Mouse (Mus musculus) neural tube, embryonic 15.5 days (tissue): ENCODE measurements around the gene Prss41. TPM values are rescaled to one million over a fixed set of nuclear protein-coding genes. Genes with fewer than 3 reads are reported as not detected.
"Not testable (repeated sequence)": the region's sequence is repeated elsewhere in the genome, so short reads cannot be mapped to it uniquely, and the experiment has no call there.

ENCODE experiments used
- ATAC-seq: fragments of 200-750 bp; cut with Nextera tagmentation; 2 replicates; pipeline ENCODE4 v1.8.0; 2017; ENCODE audit warnings: mild to moderate bottlenecking, moderate TSS enrichment, moderate library complexity; ENCODE audit not compliant: low FRiP score
- H3K27ac ChIP-seq: fragments of 300-500 bp; sonication (generic); replicated peaks from 2 replicates; pipeline ENCODE4 v1.5.1; 2015; ENCODE audit warnings: mild to moderate bottlenecking, inconsistent platforms
- H3K27me3 ChIP-seq: fragments of 300-500 bp; sonication (generic); replicated peaks from 2 replicates; pipeline ENCODE4 v1.6.1; 2015; ENCODE audit warnings: inconsistent platforms
- H3K36me3 ChIP-seq: fragments of 300-500 bp; sonication (generic); 2 replicates; pipeline ENCODE4 v1.6.1; 2015; ENCODE audit warnings: inconsistent platforms
- H3K4me1 ChIP-seq: fragments of 300-500 bp; sonication (generic); 2 replicates; pipeline ENCODE4 v1.6.1; 2015; ENCODE audit warnings: inconsistent platforms
- H3K4me2 ChIP-seq: fragments of 300-500 bp; sonication (generic); 2 replicates; pipeline ENCODE4 v1.6.1; 2015; ENCODE audit warnings: inconsistent platforms, mild to moderate bottlenecking, moderate library complexity
- H3K4me3 ChIP-seq: fragments of 300-500 bp; sonication (generic); replicated peaks from 2 replicates; pipeline ENCODE4 v1.5.1; 2015; ENCODE audit warnings: mild to moderate bottlenecking, inconsistent platforms
- H3K9ac ChIP-seq: fragments of 300-500 bp; sonication (generic); replicated peaks from 2 replicates; pipeline ENCODE4 v1.6.1; 2015; ENCODE audit warnings: mild to moderate bottlenecking, inconsistent platforms
- H3K9me3 ChIP-seq: fragments of 300-500 bp; sonication (generic); replicated peaks from 2 replicates; pipeline ENCODE4 v1.6.1; 2016; ENCODE audit warnings: inconsistent platforms
- WGBS: fragments of 180-500 bp; shearing (Covaris S2); methylation state at CpG from one replicate; pipeline ENCODE4 v1.1.7; 2015; ENCODE audit warnings: mixed read lengths; 5-methylcytosine and 5-hydroxymethylcytosine counted together
- polyA plus RNA-seq: library from polyadenylated mRNA; unstranded; fragments of >200 nt; fragmentation: Nextera tagmentation; extraction: Ambion mirVana; gene quantifications from 2 replicates; pipeline ENCODE4 v1.2.1, GENCODE M21; 2015

Prss41 gene
- polyA plus RNA-seq = 1.9 and 2.0 TPM in 2 replicates

DNA sequence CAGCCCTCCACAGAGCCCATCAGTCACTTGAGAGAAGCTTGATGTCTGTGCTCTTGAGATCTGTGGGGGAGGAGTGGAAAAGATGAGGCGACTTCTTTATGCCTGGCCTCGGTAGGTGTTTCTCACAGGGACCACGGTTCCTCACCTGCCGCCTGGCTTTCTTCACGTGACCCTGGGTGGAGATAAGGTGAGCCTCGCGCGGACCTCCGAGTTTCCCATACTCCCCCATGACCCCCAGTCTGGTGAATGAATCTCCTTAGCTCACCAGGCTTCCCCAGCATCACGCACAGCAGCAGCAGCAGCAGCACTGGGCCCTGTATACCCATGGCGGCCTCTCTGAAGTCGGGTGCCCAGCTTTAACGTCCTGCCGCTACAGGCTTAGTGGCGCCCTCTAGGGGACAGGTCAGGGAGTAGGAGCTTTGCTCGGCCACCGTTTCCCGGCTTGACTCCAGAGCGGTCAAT is at the start of gene Prss41, which contains the start of gene Prss32:
Gene Prss41 (minus strand): TSS at position 361 of the 462 bp plus-strand sequence.
Gene Prss32 (plus strand): TSS at position 44 of the 462 bp plus-strand sequence.
- Histone ChIP-seq H3K27me3 (0 out of 2 replicates have a peak, but pooled peaks cover 10% of the 10 kb centered on the region), H3K4me1 (peaks cover 3% of the 10 kb centered on the region; the same call in 1 of the 2 replicates), H3K27ac (no peak within 1 kb of the TSS), H3K9ac (no peak within 1 kb of the TSS), H3K9me3 (no peaks in the 10 kb centered on the region), H3K36me3 (no peaks in the 10 kb centered on the region), H3K4me3 (no peak within 1 kb of the TSS), H3K4me2 (peak within 1 kb of the TSS; percentile 34)
- no peak for ATAC-seq
- 19% methylated on average over 19 of the region's 19 CpGs for WGBS

- not testable (repeated sequence) for H3K36me3 ChIP-seq, H3K27me3 ChIP-seq, H3K9ac ChIP-seq, H3K9me3 ChIP-seq, H3K4me3 ChIP-seq, H3K27ac ChIP-seq, H3K4me2 ChIP-seq, H3K4me1 ChIP-seq, ATAC-seq
- 90% methylated on average over 4 of the region's 4 CpGs for WGBS
Measured at GRCm38 (mm10) chr17:23880576-23880975, 36.6 kb upstream of the Prss41 start, which contains the start of the genes Dcpp1 and Dcpp2. Dcpp1 (plus strand) TSS chr17:23880876. Dcpp2 (plus strand) TSS chr17:23880880.

GRCm38 (mm10) chr17:23877166-23877565 is 33.2 kb upstream of the Prss41 start:
- ATAC-seq = peak; percentile 92
- WGBS = 92% methylated on average over 2 of the region's 2 CpGs
- Histone ChIP-seq H3K9ac (no peak overlapping the region), H3K27me3 (no peaks in the 10 kb centered on the region), H3K4me3 (no peak overlapping the region), H3K4me2 (no peak overlapping the region), H3K36me3 (no peaks in the 10 kb centered on the region), H3K27ac (peak overlapping the region; percentile 46), H3K9me3 (no peaks in the 10 kb centered on the region), H3K4me1 (no peaks in the 10 kb centered on the region)

DNA sequence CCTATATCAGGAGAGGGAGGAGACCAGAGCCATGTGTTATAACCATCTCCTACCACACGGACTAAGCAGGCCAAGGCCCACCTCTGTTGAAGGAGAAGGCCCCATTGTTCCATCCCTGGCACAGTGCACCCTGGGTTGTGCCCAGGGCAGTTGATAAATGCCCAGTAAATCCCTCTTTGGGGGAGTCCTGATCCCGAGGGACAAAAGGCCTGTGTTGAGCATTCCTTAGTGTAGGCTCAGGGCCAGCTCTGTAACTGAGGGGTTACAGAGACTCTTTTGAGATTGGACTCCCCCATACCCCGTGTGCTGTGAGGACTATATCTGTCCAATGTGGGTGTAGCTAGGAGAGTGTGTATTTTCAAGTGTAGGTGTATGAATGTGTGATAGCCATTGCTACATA is 32.8 kb upstream of the Prss41 start:
- H3K9ac ChIP-seq = no peak overlapping the region
- no peaks in the 10 kb centered on the region for H3K36me3 ChIP-seq
- no peaks in the 10 kb centered on the region for H3K9me3 ChIP-seq
- 47% methylated on average over 3 of the region's 3 CpGs for WGBS
- no peaks in the 10 kb centered on the region for H3K4me1 ChIP-seq
- peak; percentile 90 for ATAC-seq
- H3K4me2 ChIP-seq = no peak overlapping the region
- H3K27me3 ChIP-seq = no peaks in the 10 kb centered on the region
- peak overlapping the region; percentile 30; the same call in 1 of the 2 replicates for H3K27ac ChIP-seq
- no peak overlapping the region for H3K4me3 ChIP-seq

DNA sequence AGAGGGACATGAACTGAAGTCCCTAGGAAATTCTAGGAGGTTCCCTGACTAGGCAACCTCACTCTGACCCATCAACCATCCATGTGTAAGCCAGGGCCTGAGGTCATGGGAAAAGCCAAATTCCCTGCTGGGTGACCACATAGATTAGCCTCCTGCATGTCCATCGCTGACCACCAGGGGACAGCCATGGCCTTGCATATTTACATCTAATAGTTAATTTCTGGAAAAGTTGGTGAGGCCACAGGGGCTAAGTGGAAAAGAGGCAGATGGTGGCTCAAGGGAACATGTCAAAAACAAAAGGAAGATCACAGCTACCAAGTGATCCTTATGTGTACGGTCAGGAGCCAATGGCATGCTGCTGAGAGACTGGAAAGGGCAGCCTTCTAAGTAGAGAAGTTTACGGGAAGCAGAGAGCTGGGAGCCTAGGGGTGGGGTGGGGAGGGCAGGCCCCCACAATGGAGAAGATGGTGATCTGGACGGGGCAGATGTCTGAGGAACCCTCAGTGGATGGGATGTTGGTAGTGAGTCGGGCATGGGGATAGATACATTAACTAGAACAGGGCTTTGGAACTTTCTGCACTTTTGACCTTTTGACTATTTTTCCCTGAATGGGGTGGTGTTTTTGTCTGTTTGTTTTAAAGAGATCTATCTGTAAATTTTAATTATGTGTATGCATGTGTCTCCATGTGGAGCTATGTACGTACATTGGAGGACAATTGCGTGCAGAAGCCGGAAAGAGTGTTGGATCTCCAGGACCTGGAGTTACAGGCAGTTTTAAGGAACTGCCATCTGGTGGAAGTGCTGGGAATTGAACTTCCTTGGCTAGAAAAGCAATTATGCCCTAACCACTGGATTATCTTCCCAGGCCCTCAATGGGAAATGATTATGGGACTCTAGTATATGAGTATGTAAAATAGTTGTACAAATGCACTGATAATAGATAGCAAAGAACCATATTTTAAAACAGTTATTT is 30.2 kb upstream of the Prss41 start:
- Histone ChIP-seq H3K9me3 (no peaks in the 10 kb centered on the region), H3K9ac (no peak overlapping the region), H3K4me1 (no peaks in the 10 kb centered on the region), H3K4me2 (no peak overlapping the region), H3K36me3 (no peaks in the 10 kb centered on the region), H3K27me3 (no peaks in the 10 kb centered on the region), H3K4me3 (no peak overlapping the region), H3K27ac (no peak overlapping the region)
- 57% methylated on average over 8 of the region's 8 CpGs for WGBS
- ATAC-seq = no peak

DNA sequence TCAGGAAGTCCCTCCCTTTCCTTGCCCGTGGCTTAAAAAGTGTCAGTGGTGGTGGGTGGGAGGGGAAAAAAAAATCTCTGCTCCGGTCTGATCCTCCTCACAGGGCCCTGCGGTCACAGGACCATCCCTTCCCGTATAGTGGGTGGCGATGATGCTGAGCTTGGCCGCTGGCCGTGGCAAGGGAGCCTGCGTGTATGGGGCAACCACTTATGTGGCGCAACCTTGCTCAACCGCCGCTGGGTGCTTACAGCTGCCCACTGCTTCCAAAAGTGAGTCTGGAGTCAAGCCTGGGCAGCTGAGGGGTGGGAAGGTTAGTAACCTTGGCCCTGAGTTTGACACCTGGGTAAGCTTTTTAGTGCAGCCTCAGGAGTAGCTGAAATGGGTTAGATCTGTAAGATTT is 24.5 kb upstream of the Prss41 start:
- WGBS = 94% methylated on average over 11 of the region's 11 CpGs
- no peak overlapping the region for H3K9ac ChIP-seq

GRCm38 (mm10) chr17:23867756-23868155 is 23.8 kb upstream of the Prss41 start, which contains the start of gene Prss21:
Prss21 (plus strand) TSS chr17:23868056.
- H3K9ac ChIP-seq = no peak within 1 kb of the TSS
- H3K4me1 ChIP-seq = no peaks in the 10 kb centered on the region
- H3K27ac ChIP-seq = no peak within 1 kb of the TSS
- no peaks in the 10 kb centered on the region for H3K27me3 ChIP-seq
- ATAC-seq = no peak
- H3K4me2 ChIP-seq = no peak within 1 kb of the TSS
- H3K4me3 ChIP-seq = no peak within 1 kb of the TSS
- H3K36me3 ChIP-seq = no peaks in the 10 kb centered on the region
- H3K9me3 ChIP-seq = no peaks in the 10 kb centered on the region
- 86% methylated on average over 15 of the region's 15 CpGs for WGBS

More for the DNA sequence above, 24.5 kb upstream of the Prss41 start:
- ATAC-seq = no peak
- no peak overlapping the region for H3K4me2 ChIP-seq
- H3K4me3 ChIP-seq = no peak overlapping the region
- H3K4me1 ChIP-seq = no peaks in the 10 kb centered on the region
- H3K36me3 ChIP-seq = no peaks in the 10 kb centered on the region
- no peaks in the 10 kb centered on the region for H3K27me3 ChIP-seq
- no peaks in the 10 kb centered on the region for H3K9me3 ChIP-seq
- H3K27ac ChIP-seq = no peak overlapping the region

- ATAC-seq = no peak
- no peaks in the 10 kb centered on the region for H3K27me3 ChIP-seq
- H3K9ac ChIP-seq = no peak overlapping the region
- no peak overlapping the region for H3K4me3 ChIP-seq
- no peaks in the 10 kb centered on the region for H3K4me1 ChIP-seq
- H3K4me2 ChIP-seq = no peak overlapping the region
- H3K36me3 ChIP-seq = no peaks in the 10 kb centered on the region
- H3K9me3 ChIP-seq = no peaks in the 10 kb centered on the region
- 83% methylated on average over 4 of the region's 4 CpGs for WGBS
- H3K27ac ChIP-seq = no peak overlapping the region
Measured at GRCm38 (mm10) chr17:23862926-23863325, 19.0 kb upstream of the Prss41 start.

DNA sequence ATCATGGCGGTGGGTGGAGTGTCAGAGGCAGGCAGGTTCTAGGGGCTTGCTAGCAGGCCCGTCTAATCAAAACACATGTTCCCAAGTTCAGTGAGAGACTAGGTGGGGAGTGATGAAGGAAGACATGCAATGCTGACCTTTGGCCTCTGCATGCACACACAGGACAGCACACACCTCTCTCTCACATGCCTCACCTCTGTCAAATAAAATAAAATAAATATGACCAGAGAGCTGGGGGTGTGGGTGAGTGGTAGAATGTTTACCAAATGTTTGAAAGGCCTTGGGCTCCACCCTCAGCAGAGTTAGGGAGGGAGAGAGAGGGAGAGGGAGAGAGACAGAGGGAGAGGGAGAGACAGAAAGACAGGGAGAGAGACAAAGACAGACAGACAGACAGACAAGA is 13.9 kb upstream of the Prss41 start:
- WGBS = 95% methylated on average over 2 of the region's 2 CpGs

DNA sequence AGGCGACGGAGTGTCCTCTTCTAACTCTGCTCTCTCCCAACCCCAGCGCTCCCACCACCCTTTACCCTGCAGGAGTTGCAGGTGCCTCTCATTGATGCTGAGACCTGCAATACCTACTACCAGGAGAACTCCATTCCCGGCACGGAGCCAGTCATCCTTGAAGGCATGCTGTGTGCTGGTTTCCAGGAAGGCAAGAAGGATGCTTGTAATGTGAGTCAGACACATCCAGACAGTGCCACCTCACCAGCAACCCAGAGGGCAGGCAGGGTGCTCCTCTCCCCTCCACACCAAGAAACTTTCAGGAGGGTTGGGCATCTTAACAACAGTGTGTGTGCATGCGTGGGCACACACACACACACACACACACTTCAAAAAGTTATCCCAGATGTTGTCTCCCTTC is 13.2 kb upstream of the Prss41 start:
- 89% methylated on average over 6 of the region's 6 CpGs for WGBS
- no peaks in the 10 kb centered on the region for H3K9me3 ChIP-seq

More for the DNA sequence above, 13.9 kb upstream of the Prss41 start:
- H3K4me3 ChIP-seq = no peak overlapping the region
- H3K36me3 ChIP-seq = no peaks in the 10 kb centered on the region
- no peak overlapping the region for H3K4me2 ChIP-seq
- no peaks in the 10 kb centered on the region for H3K9me3 ChIP-seq
- H3K9ac ChIP-seq = no peak overlapping the region
- H3K4me1 ChIP-seq = no peaks in the 10 kb centered on the region
- ATAC-seq = no peak
- no peaks in the 10 kb centered on the region for H3K27me3 ChIP-seq
- no peak overlapping the region for H3K27ac ChIP-seq

GRCm38 (mm10) chr17:23854229-23854765 is 10.3 kb upstream of the Prss41 start:
- ATAC-seq = no peak
- Histone ChIP-seq H3K4me3 (no peak overlapping the region), H3K9ac (no peak overlapping the region), H3K27ac (no peak overlapping the region), H3K4me1 (no peaks in the 10 kb centered on the region), H3K4me2 (no peak overlapping the region), H3K36me3 (no peaks in the 10 kb centered on the region), H3K27me3 (peaks cover under 1% of the 10 kb centered on the region; the same call in 1 of the 2 replicates), H3K9me3 (no peaks in the 10 kb centered on the region)
- WGBS = 91% methylated on average over 10 of the region's 10 CpGs

More for the DNA sequence above, 13.2 kb upstream of the Prss41 start:
- no peak for ATAC-seq
- Histone ChIP-seq H3K36me3 (no peaks in the 10 kb centered on the region), H3K4me2 (no peak overlapping the region), H3K27me3 (no peaks in the 10 kb centered on the region), H3K4me3 (no peak overlapping the region), H3K9ac (no peak overlapping the region), H3K4me1 (no peaks in the 10 kb centered on the region), H3K27ac (no peak overlapping the region)
